Mouse (Mus musculus) CD4-positive, CD25-positive, alpha-beta regulatory T cell, adult 2 months (primary cell): ENCODE results near the gene Unc13c.
A peak's percentile ranks its signal among the peaks of the same experiment; 100 is the strongest.

Experiments
- DNase-seq: peaks from one replicate; pipeline ENCODE4 v3.0.0-alpha.2; 2012; ENCODE audit warnings: low read depth, low spot score

Gene Unc13c

GRCm38 (mm10) chr9:73968641-73969121, at the start of gene Unc13c:
Unc13c (minus strand) TSS chr9:73968966.
- no peak for DNase-seq

GRCm38 (mm10) chr9:74007976-74008686, 39.4 kb upstream of the Unc13c start:
- DNase-seq: no peak

- DNase-seq: no peak
These were observed 33.7 kb upstream of the Unc13c start for GRCm38 (mm10) chr9:74002388-74002990.

- no peak for DNase-seq
These were observed 19.3 kb upstream of the Unc13c start for GRCm38 (mm10) chr9:73988096-73988495.

- no peak for DNase-seq
These were observed 18.5 kb upstream of the Unc13c start for GRCm38 (mm10) chr9:73987236-73987635.

GRCm38 (mm10) chr9:73982597-73983344, 14.0 kb upstream of the Unc13c start:
- DNase-seq: peak; percentile 5

- no peak for DNase-seq
These were observed 3.7 kb upstream of the Unc13c start for GRCm38 (mm10) chr9:73972327-73972988.

GRCm38 (mm10) chr9:73970717-73971116, 2.0 kb upstream of the Unc13c start:
- DNase-seq: no peak

GRCm38 (mm10) chr9:73965322-73965915, 3.3 kb downstream of the Unc13c start:
- DNase-seq: no peak

- no peak for DNase-seq
These were observed 6.3 kb downstream of the Unc13c start for GRCm38 (mm10) chr9:73962471-73962870.

GRCm38 (mm10) chr9:73952331-73952730, 16.4 kb downstream of the Unc13c start:
- DNase-seq: no peak

- no peak for DNase-seq
These were observed 17.2 kb downstream of the Unc13c start for GRCm38 (mm10) chr9:73951586-73951985.

GRCm38 (mm10) chr9:73934844-73935243, 33.9 kb downstream of the Unc13c start:
- no peak for DNase-seq

- DNase-seq: no peak
These were observed 36.8 kb downstream of the Unc13c start for GRCm38 (mm10) chr9:73931988-73932387.

GRCm38 (mm10) chr9:73927276-73927675, 41.5 kb downstream of the Unc13c start:
- DNase-seq: no peak

- no peak for DNase-seq
These were observed 46.2 kb downstream of the Unc13c start for GRCm38 (mm10) chr9:73922449-73923115.

GRCm38 (mm10) chr9:73905959-73906358, 62.8 kb downstream of the Unc13c start:
- no peak for DNase-seq

- no peak for DNase-seq
These were observed 70.2 kb downstream of the Unc13c start for GRCm38 (mm10) chr9:73898516-73898915.

GRCm38 (mm10) chr9:73896210-73896609, 72.6 kb downstream of the Unc13c start:
- DNase-seq: no peak

GRCm38 (mm10) chr9:73883587-73883986, 85.2 kb downstream of the Unc13c start:
- DNase-seq: no peak

- no peak for DNase-seq
These were observed 85.6 kb downstream of the Unc13c start for GRCm38 (mm10) chr9:73883143-73883542.
